Mouse (Mus musculus) lung, adult 2 months (tissue): ENCODE data around the gene Lsp1.

Experiments
- CTCF ChIP-seq: fragments of 200-500 bp; IDR thresholded peaks from 2 replicates; pipeline ENCODE4 v1.5.1; 2011; ENCODE audit warnings: mild to moderate bottlenecking, low read length, control low read depth; ENCODE audit not compliant: insufficient read depth
- POLR2A ChIP-seq: fragments of 200-500 bp; IDR thresholded peaks from 2 replicates; pipeline ENCODE4 v1.6.1; 2011; ENCODE audit warnings: low read depth, mild to moderate bottlenecking, control low read depth, low read length, borderline replicate concordance; ENCODE audit errors: extremely low read depth

GRCm38 (mm10) chr7:142529350-142529749 lies 68.7 kb downstream of the Lsp1 start:
- TF ChIP-seq CTCF (no peak), POLR2A (no peak)
